Mouse (Mus musculus): Measurements from ENCODE around the gene H2-Ob.

GRCm38 (mm10) chr17:34213936-34214335, 24.8 kb upstream of the H2-Ob start:
- TF ChIP-seq CTCF (IDR thresholded peaks at IDR 0.05; ENCODE audit: extremely low read depth, insufficient read length, insufficient replicate concordance, low read depth, low read length): no peak
- TF ChIP-seq POLR2A (IDR thresholded peaks at IDR 0.05; ENCODE audit: low read depth, low read length): no peak
